ENCODE assay signal across 8 mouse cellular contexts in genomic region chr19:47454167-47455000, GRCm38 (mm10). TPM values are rescaled to one million over a fixed set of nuclear protein-coding genes. Genes with fewer than 3 reads are reported as not detected.
DNase-seq lines count a peak whose midpoint lies in the region.

No protein-coding gene starts in this region.

- intact Hi-C loops in gastrocnemius, postnatal 36 days (cut with DNase I), result no loop called here
- intact Hi-C loops in left cerebral cortex, postnatal 36 days (cut with DNase I), result no loop called here

- DNase-seq in layer of hippocampus, adult 18-20 months (ENCODE audit: low spot score in 2 of 2), result peak; percentile 21 to 27
- no peak for DNase-seq in layer of hippocampus, adult 9-10 months (ENCODE audit: low spot score)
- DNase-seq in brain, adult 2 months (ENCODE audit: low read depth, low spot score), result peak; percentile 63
- DNase-seq in gastrocnemius, postnatal 36 days, result peak; percentile 7 to 33
- DNase-seq in left cerebral cortex, postnatal 36 days (ENCODE audit: low spot score in 2 of 2), result peak; percentile 41 to 46
- DNase-seq in ovary, adult 18-20 months (ENCODE audit: low spot score), result no peak
- no peak for DNase-seq in adrenal gland, postnatal 36 days
- no peak for DNase-seq in adrenal gland, adult 18-20 months (ENCODE audit: low spot score in 2 of 2)

RNA-seq across cellular contexts. Expression of gene Sh3pxd2a, which starts 9.8 kb away (rescaled TPM):
- 10 to 100 TPM; 33.4 to 35.4 TPM for total RNA-seq in layer of hippocampus, adult 18-20 months (2021)
- 10 to 100 TPM; 35.5 to 36.6 TPM for total RNA-seq in gastrocnemius, postnatal 36 days (2021)
- 10 to 100 TPM; 27.9 to 36.1 TPM for total RNA-seq in left cerebral cortex, postnatal 36 days (2021)
- total RNA-seq in adrenal gland, postnatal 36 days (2021), result 10 to 100 TPM; 46.5 to 65.9 TPM
- total RNA-seq in adrenal gland, adult 18-20 months (2021), result 100 to 1,000 TPM in 1 of 2 experiments, 10 to 100 TPM in 1; 55.1 to 103 TPM

Comparison
In these comparisons a context has a peak if more than half of its experiments do, and no peak if none do; other contexts are left out.
1. DNase-seq: peak in layer of hippocampus, adult 18-20 months (2 of 2), brain, adult 2 months (single experiment), gastrocnemius, postnatal 36 days (2 of 2) and left cerebral cortex, postnatal 36 days (2 of 2); none in layer of hippocampus, adult 9-10 months (single experiment), ovary, adult 18-20 months (single experiment), adrenal gland, postnatal 36 days (0 of 2) and adrenal gland, adult 18-20 months (0 of 2).